Mouse (Mus musculus): Measurements from ENCODE around the gene Aasdh.

Aasdh gene

GRCm38 (mm10) chr5:76841859-76842258 is 63.5 kb downstream of the Aasdh start:
- no peak for DNase-seq (ENCODE audit: low read depth, low spot score)

GRCm38 (mm10) chr5:76839786-76840185 is 65.5 kb downstream of the Aasdh start:
- DNase-seq (ENCODE audit: low read depth, low spot score), result no peak

GRCm38 (mm10) chr5:76837018-76837417 is 68.3 kb downstream of the Aasdh start:
- no peak for DNase-seq (ENCODE audit: low read depth, low spot score)

- no peak for DNase-seq (ENCODE audit: low read depth, low spot score)
Measured at GRCm38 (mm10) chr5:76832529-76833210, 72.6 kb downstream of the Aasdh start.

GRCm38 (mm10) chr5:76828527-76829240 is 76.6 kb downstream of the Aasdh start:
- DNase-seq (ENCODE audit: low read depth, low spot score), result no peak

Data from CD4-positive, CD25-positive, alpha-beta regulatory T cell, adult 2 months (primary cell).